Mouse (Mus musculus): ENCODE data around the gene Msrb3. TPM values are rescaled to one million over a fixed set of nuclear protein-coding genes. Genes with fewer than 3 reads are reported as not detected.

Gene Msrb3
- total and polyA plus RNA-seq, 3 experiments: 0.15 TPM; not detected in 1

DNA sequence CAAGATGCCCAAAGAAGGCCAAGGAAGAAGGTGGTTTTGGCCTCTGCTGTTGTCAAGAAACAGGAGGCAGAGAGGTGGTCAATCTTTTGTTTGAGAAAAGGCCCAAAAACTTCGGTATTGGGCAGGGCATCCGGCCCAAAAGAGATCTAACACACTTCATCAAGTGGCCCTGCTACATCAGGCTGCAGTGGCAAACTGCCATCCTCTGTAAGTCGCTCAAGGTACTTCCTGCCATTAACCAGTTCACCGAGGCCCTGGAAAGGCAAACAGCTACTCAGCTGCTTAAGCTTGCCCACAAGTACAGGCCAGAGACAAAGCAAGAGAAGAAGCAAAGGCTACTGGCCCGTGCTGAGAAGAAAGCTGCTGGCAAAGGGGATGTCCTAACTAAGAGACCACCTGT lies 29.3 kb upstream of the Msrb3 start:
- TF ChIP-seq MAX (IDR thresholded peaks at IDR 0.05; ENCODE audit: low read length): no peak
- TF ChIP-seq MYC (IDR thresholded peaks at IDR 0.05; ENCODE audit: low read depth, low read length): no peak
- no peak for TF ChIP-seq EP300 (IDR thresholded peaks at IDR 0.05; ENCODE audit: low read depth in 1 of 2, low read length in 2 of 2)
- TF ChIP-seq SMC3 (IDR thresholded peaks at IDR 0.05; ENCODE audit: low read depth, low read length): no peak
- TF ChIP-seq SIN3A (IDR thresholded peaks at IDR 0.05; ENCODE audit: low read length): no peak
- TF ChIP-seq ZKSCAN1 (IDR thresholded peaks at IDR 0.05; ENCODE audit: low read depth, low read length): no peak
- no peak for TF ChIP-seq HCFC1 (IDR thresholded peaks at IDR 0.05; ENCODE audit: low read depth, low read length)
- DNase-seq (ENCODE audit: low read depth, low spot score): no peak
- Histone ChIP-seq H3K4me3 (ENCODE audit: control insufficient read depth in 1 of 2, insufficient read depth in 1 of 2, low read depth in 2 of 2, low read length in 2 of 2) (no peak overlapping the region), H3K79me2 (ENCODE audit: control insufficient read depth, insufficient read depth, low read length, poor library complexity) (no peaks in the 10 kb centered on the region), H3K9ac (ENCODE audit: control insufficient read depth, low read depth, low read length, poor library complexity, severe bottlenecking) (no peak overlapping the region), H3K9me3 (replicated peaks; ENCODE audit: insufficient read depth, low read length) (no peaks in the 10 kb centered on the region), H3K27me3 (ENCODE audit: control insufficient read depth in 1 of 2, insufficient read depth in 2 of 2, low read length in 2 of 2) (no peaks in the 10 kb centered on the region), H3K27ac (ENCODE audit: control insufficient read depth, low read depth, low read length) (no peak overlapping the region), H3K36me3 (ENCODE audit: control insufficient read depth in 1 of 2, insufficient read depth in 2 of 2, low read length in 2 of 2) (peaks cover 0 to 18% of the 10 kb centered on the region in 2 experiments; a peak in 2 of 4 replicates), H3K4me1 (ENCODE audit: control insufficient read depth in 1 of 2, insufficient read depth in 2 of 2, low read length in 2 of 2) (no peaks in the 10 kb centered on the region)

DNA sequence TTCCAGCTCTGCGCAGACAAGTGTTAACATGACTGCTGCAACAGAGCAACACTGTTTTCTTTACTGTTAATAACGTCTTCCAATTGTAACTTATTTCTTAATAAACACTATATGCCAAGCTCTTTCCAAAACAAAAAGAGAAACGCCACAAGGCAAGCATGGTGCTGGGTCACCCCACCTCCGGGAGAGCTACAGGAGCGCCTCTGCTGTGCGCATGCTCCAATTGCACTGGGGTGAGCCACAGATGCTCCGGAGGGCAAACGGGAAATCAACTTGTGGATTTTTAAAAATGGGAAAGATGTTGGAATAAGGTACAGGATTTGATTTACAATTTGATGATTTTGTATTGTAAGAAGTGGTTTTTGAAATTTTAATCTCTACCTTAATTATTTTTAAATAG lies 27.3 kb upstream of the Msrb3 start:
- no peak for TF ChIP-seq SIN3A (IDR thresholded peaks at IDR 0.05; ENCODE audit: low read length)
- no peak for TF ChIP-seq MAX (IDR thresholded peaks at IDR 0.05; ENCODE audit: low read length)

DNA sequence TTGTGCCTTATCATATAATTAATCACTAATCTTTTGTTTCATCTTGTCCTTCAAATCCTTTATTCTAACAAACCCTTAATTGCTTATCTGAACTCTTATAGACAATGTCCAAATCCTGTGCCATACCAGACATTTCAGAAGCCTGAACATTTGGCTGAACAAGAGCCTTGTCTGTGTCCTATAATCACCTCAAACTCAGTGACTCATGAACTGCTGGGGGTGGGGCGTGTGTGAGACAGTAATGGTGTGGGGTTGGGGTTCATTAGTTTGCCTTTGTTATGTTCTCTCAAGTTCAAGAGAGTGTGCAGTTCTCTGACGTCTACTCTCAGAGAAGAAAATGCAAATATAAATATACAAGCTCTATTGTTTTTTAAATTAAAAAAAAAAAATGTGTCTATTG lies 22.6 kb upstream of the Msrb3 start:
- H3K36me3 ChIP-seq (ENCODE audit: control insufficient read depth in 1 of 2, insufficient read depth in 2 of 2, low read length in 2 of 2): peaks cover 0 to 7% of the 10 kb centered on the region in 2 experiments; a peak in 2 of 4 replicates
- no peaks in the 10 kb centered on the region for H3K9me3 ChIP-seq (replicated peaks; ENCODE audit: insufficient read depth, low read length)

More for the DNA sequence above, 27.3 kb upstream of the Msrb3 start:
- H3K9me3 ChIP-seq (replicated peaks; ENCODE audit: insufficient read depth, low read length): no peaks in the 10 kb centered on the region
- H3K4me1 ChIP-seq (ENCODE audit: control insufficient read depth in 1 of 2, insufficient read depth in 2 of 2, low read length in 2 of 2): no peaks in the 10 kb centered on the region
- H3K27ac ChIP-seq (ENCODE audit: control insufficient read depth, low read depth, low read length): no peak overlapping the region
- H3K79me2 ChIP-seq (ENCODE audit: control insufficient read depth, insufficient read depth, low read length, poor library complexity): no peaks in the 10 kb centered on the region
- DNase-seq (ENCODE audit: low read depth, low spot score): no peak
- peaks cover 0 to 14% of the 10 kb centered on the region in 2 experiments; a peak in 2 of 4 replicates for H3K36me3 ChIP-seq (ENCODE audit: control insufficient read depth in 1 of 2, insufficient read depth in 2 of 2, low read length in 2 of 2)
- H3K27me3 ChIP-seq (ENCODE audit: control insufficient read depth in 1 of 2, insufficient read depth in 2 of 2, low read length in 2 of 2): no peaks in the 10 kb centered on the region
- no peak overlapping the region for H3K4me3 ChIP-seq (ENCODE audit: control insufficient read depth in 1 of 2, insufficient read depth in 1 of 2, low read depth in 2 of 2, low read length in 2 of 2)
- H3K9ac ChIP-seq (ENCODE audit: control insufficient read depth, low read depth, low read length, poor library complexity, severe bottlenecking): no peak overlapping the region

More for the DNA sequence above, 22.6 kb upstream of the Msrb3 start:
- Histone ChIP-seq H3K4me3 (ENCODE audit: control insufficient read depth in 1 of 2, insufficient read depth in 1 of 2, low read depth in 2 of 2, low read length in 2 of 2) (no peak overlapping the region), H3K9ac (ENCODE audit: control insufficient read depth, low read depth, low read length, poor library complexity, severe bottlenecking) (no peak overlapping the region), H3K79me2 (ENCODE audit: control insufficient read depth, insufficient read depth, low read length, poor library complexity) (no peaks in the 10 kb centered on the region), H3K27ac (ENCODE audit: control insufficient read depth, low read depth, low read length) (no peak overlapping the region), H3K27me3 (ENCODE audit: control insufficient read depth in 1 of 2, insufficient read depth in 2 of 2, low read length in 2 of 2) (no peaks in the 10 kb centered on the region), H3K4me1 (ENCODE audit: control insufficient read depth in 1 of 2, insufficient read depth in 2 of 2, low read length in 2 of 2) (no peaks in the 10 kb centered on the region)
- TF ChIP-seq BHLHE40 (IDR thresholded peaks at IDR 0.05; ENCODE audit: borderline replicate concordance, low read depth, low read length): no peak
- no peak for TF ChIP-seq SIN3A (IDR thresholded peaks at IDR 0.05; ENCODE audit: low read length)
- TF ChIP-seq JUND (IDR thresholded peaks at IDR 0.05; ENCODE audit: low read depth, low read length): no peak
- no peak for TF ChIP-seq TCF12 (IDR thresholded peaks at IDR 0.05; ENCODE audit: low read depth, low read length)
- TF ChIP-seq GABPA (IDR thresholded peaks at IDR 0.05; ENCODE audit: low read depth, low read length): no peak
- no peak for TF ChIP-seq POLR2A (IDR thresholded peaks at IDR 0.05; ENCODE audit: control insufficient read depth in 1 of 2, insufficient read depth in 1 of 2, low read depth in 1 of 2, low read length in 2 of 2, poor library complexity in 1 of 2)
- DNase-seq (ENCODE audit: low read depth, low spot score): no peak

Measured in MEL (cell line).